In the genomic region with DNA sequence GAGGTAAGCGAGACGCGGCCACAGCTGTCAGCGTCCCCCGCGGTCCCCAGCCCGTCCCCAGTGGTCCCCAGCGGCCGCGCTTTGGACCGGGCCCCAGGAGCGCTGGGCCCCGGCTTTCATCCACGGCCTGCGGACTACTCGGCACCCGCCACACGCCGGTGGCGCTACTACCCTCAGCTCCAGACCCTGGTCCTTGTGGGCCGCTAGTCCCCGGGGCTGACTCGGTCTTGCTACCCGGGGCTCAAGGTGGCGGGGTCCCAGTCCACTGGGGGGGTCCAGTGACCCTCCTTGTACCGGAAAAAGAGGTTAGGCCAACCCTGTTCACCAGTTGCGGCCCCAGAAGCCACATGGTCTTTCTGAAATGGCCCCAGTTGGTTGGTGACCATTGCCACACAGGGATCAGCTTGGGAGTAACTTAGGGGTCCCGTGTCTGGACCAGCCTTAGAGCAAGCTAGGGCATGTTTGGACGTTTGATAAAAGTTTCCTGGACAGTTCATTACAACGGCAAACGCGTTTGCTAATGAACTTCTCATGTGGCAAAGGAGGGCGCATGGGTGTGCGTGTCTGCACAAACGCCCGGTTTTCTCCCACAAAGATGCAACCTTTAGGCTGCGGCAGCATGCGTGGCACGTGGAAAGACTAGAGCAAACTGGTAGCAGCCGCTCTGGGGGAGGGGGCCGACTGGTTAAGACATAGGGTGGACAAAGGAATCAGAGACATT, we compare ENCODE assay signal across 8 mouse cellular contexts. TPM values are rescaled to one million over a fixed set of nuclear protein-coding genes. Genes with fewer than 3 reads are reported as not detected.
DNase-seq lines count a peak whose midpoint lies in the region; ATAC-seq lines count a peak whose summit lies in the region.

No protein-coding gene starts in this region.

- peak overlapping the region; percentile 99 for H3K4me2 ChIP-seq in embryonic facial prominence, embryonic 13.5 days
- H3K4me2 ChIP-seq in intestine, embryonic 14.5 days (ENCODE audit: low read length): peak overlapping the region; percentile 98
- peak overlapping the region; percentile 88 for H3K4me2 ChIP-seq in midbrain, embryonic 15.5 days

- peaks cover 30% of the 10 kb centered on the region for H3K4me1 ChIP-seq in embryonic facial prominence, embryonic 13.5 days
- peaks cover 9% of the 10 kb centered on the region; the same call in 1 of the 2 replicates for H3K4me1 ChIP-seq in intestine, embryonic 14.5 days (replicated peaks; ENCODE audit: control insufficient read depth, insufficient read depth, low read length)
- peaks cover 21% of the 10 kb centered on the region; the same call in 1 of the 2 replicates for H3K4me1 ChIP-seq in midbrain, embryonic 15.5 days

- H3K4me3 ChIP-seq in embryonic facial prominence, embryonic 13.5 days: peak overlapping the region; percentile 81
- H3K4me3 ChIP-seq in intestine, embryonic 14.5 days (ENCODE audit: low read depth, low read length): peak overlapping the region; percentile 60
- peak overlapping the region; percentile 73 for H3K4me3 ChIP-seq in midbrain, embryonic 15.5 days

- ATAC-seq in embryonic facial prominence, embryonic 13.5 days (ENCODE audit: insufficient number of reproducible peaks, insufficient read depth, low FRiP score, low TSS enrichment, low read depth): no peak
- ATAC-seq in intestine, embryonic 14.5 days (replicated peaks; ENCODE audit: low FRiP score, low TSS enrichment, low read depth): peak; percentile 52; the same call in 1 of the 2 replicates
- peak; percentile 72 for ATAC-seq in midbrain, embryonic 15.5 days (replicated peaks)

- H3K9ac ChIP-seq in embryonic facial prominence, embryonic 13.5 days: peak overlapping the region; percentile 87
- H3K9ac ChIP-seq in intestine, embryonic 14.5 days (ENCODE audit: low read length): peak overlapping the region; percentile 71
- peak overlapping the region; percentile 70 for H3K9ac ChIP-seq in midbrain, embryonic 15.5 days

- H3K36me3 ChIP-seq in embryonic facial prominence, embryonic 13.5 days: no peaks in the 10 kb centered on the region
- no peaks in the 10 kb centered on the region for H3K36me3 ChIP-seq in intestine, embryonic 14.5 days (ENCODE audit: control insufficient read depth, insufficient read depth, low read length)
- no peaks in the 10 kb centered on the region for H3K36me3 ChIP-seq in midbrain, embryonic 15.5 days (replicated peaks)

- no peak overlapping the region for H3K27ac ChIP-seq in embryonic facial prominence, embryonic 13.5 days
- H3K27ac ChIP-seq in intestine, embryonic 14.5 days (ENCODE audit: low read depth): no peak overlapping the region
- peak overlapping the region; percentile 64 for H3K27ac ChIP-seq in midbrain, embryonic 15.5 days

- peak; percentile 46 to 54 for DNase-seq in cerebellum, postnatal 10 days
- DNase-seq in cerebellum, postnatal 36 days: no peak
- DNase-seq in 416B (ENCODE audit: low read depth): peak; percentile 45
- peak; percentile 78 for DNase-seq in intestine, embryonic 14.5 days (ENCODE audit: low spot score)
- no peak for DNase-seq in frontal cortex, postnatal 25 days (ENCODE audit: low spot score in 2 of 2)
- DNase-seq in gastrocnemius, adult 18-20 months (ENCODE audit: low spot score): no peak

- H3K9me3 ChIP-seq in embryonic facial prominence, embryonic 13.5 days: peaks cover 3% of the 10 kb centered on the region; the same call in 1 of the 2 replicates
- peaks cover 4% of the 10 kb centered on the region; the same call in 1 of the 2 replicates for H3K9me3 ChIP-seq in intestine, embryonic 14.5 days (ENCODE audit: control insufficient read depth, low read length)
- H3K9me3 ChIP-seq in midbrain, embryonic 15.5 days: no peaks in the 10 kb centered on the region

- 1% methylated on average over 41 of the region's 41 CpGs for WGBS in embryonic facial prominence, embryonic 13.5 days
- WGBS in intestine, embryonic 14.5 days: 2% methylated on average over 41 of the region's 41 CpGs
- WGBS in midbrain, embryonic 15.5 days: 1% methylated on average over 41 of the region's 41 CpGs

- no peaks in the 10 kb centered on the region for H3K27me3 ChIP-seq in embryonic facial prominence, embryonic 13.5 days
- no peaks in the 10 kb centered on the region for H3K27me3 ChIP-seq in intestine, embryonic 14.5 days (replicated peaks; ENCODE audit: control insufficient read depth, insufficient read depth, low read length)
- no peaks in the 10 kb centered on the region for H3K27me3 ChIP-seq in midbrain, embryonic 15.5 days (replicated peaks)

RNA-seq across cellular contexts. Expression of a gene that starts 0.5 kb away (rescaled TPM):
- 33.9 and 35.7 TPM in 2 replicates for polyA plus RNA-seq in embryonic facial prominence, embryonic 13.5 days (2015; fragmentation: Nextera tagmentation; extraction: Ambion mirVana)
- 60.4 and 65.3 TPM in 2 replicates for polyA plus RNA-seq in intestine, embryonic 14.5 days (2014; fragmentation: Nextera tagmentation; extraction: Ambion mirVana)
- 34.3 and 38.0 TPM in 2 replicates for polyA plus RNA-seq in midbrain, embryonic 15.5 days (2015; fragmentation: Nextera tagmentation; extraction: Ambion mirVana)
- 100 to 1,000 TPM; 119 to 121 TPM for total RNA-seq in gastrocnemius, adult 18-20 months (2021)

RNA-seq across cellular contexts. Expression of a gene that starts 29.6 kb away (rescaled TPM):
- polyA plus RNA-seq in embryonic facial prominence, embryonic 13.5 days (2015; fragmentation: Nextera tagmentation; extraction: Ambion mirVana): 1.3 and 1.5 TPM in 2 replicates
- polyA plus RNA-seq in intestine, embryonic 14.5 days (2014; fragmentation: Nextera tagmentation; extraction: Ambion mirVana): 21.2 and 22.8 TPM in 2 replicates
- 0.18 TPM in 1 of 2 replicates, not detected in the other for polyA plus RNA-seq in midbrain, embryonic 15.5 days (2015; fragmentation: Nextera tagmentation; extraction: Ambion mirVana)
- total RNA-seq in gastrocnemius, adult 18-20 months (2021): not detected

RNA-seq across cellular contexts. Expression of a gene that starts 46.1 kb away (rescaled TPM):
- polyA plus RNA-seq in embryonic facial prominence, embryonic 13.5 days (2015; fragmentation: Nextera tagmentation; extraction: Ambion mirVana): not detected in 2 replicates
- not detected in 2 replicates for polyA plus RNA-seq in intestine, embryonic 14.5 days (2014; fragmentation: Nextera tagmentation; extraction: Ambion mirVana)
- polyA plus RNA-seq in midbrain, embryonic 15.5 days (2015; fragmentation: Nextera tagmentation; extraction: Ambion mirVana): not detected in 2 replicates
- total RNA-seq in gastrocnemius, adult 18-20 months (2021): not detected

Comparison
In these comparisons a context has a peak if more than half of its experiments do, and no peak if none do; other contexts are left out.
1. DNase-seq: peak in cerebellum, postnatal 10 days (2 of 2), 416B (single experiment) and intestine, embryonic 14.5 days (single experiment); none in cerebellum, postnatal 36 days (0 of 2), frontal cortex, postnatal 25 days (0 of 2) and gastrocnemius, adult 18-20 months (single experiment).
2. Peak in every context shown above with its lines, with median percentiles within 50 percentile points of each other: H3K4me2 ChIP-seq, H3K4me3 ChIP-seq and H3K9ac ChIP-seq.